Mouse (Mus musculus) brain, adult 2 months (tissue): ENCODE data around the gene Gm10959.

ENCODE experiments used
- DNase-seq: peaks from one replicate; pipeline ENCODE4 v3.0.0; 2011; ENCODE audit warnings: low read depth, low spot score

The Gm10959 gene

DNA sequence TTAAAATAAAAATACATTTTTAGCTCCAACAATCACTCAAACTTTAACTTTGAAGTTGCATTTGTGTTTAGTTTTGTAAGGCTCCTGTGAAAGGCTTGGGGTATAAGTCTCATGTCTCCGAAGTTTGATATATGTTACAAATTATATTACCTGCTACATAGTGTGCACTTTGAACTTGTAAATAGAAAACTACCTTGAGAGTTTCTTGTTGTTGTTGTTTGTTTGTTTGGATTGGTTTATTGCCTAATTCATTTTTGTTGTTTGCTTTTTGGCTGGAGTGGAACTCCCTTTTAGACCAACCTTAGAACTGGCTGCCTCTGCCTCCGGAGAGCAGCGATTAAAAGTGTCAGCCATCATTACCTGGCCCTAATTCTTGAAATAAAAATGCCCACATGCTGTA, 24.4 kb downstream of the Gm10959 start, which contains the start of gene Fabp2:
Gene Fabp2, plus strand, starts transcription at position 301 of the 400 bp plus-strand sequence.
- DNase-seq, result no peak

DNA sequence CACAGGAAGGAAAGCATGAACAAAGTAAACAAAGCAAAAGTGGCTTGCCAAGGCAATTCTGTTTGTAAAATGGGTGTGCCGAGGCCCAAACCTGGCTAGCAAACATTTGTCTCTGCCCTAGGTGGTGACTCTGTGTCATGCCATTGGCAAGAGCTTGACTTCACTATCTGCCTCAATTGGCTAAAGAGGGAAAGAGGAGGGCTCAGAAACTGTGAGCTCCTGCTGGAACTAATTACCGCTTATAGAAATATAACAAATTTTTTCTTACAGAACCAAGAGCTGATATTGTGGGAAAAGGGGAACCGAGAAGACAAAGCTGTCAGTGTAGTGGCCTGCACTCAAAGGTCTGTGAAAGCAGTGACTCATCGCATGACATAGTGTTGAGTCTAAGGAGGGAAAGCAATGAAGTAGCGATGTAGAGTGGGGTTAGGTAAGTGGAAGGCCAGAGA, 30.8 kb downstream of the Gm10959 start:
- DNase-seq, result no peak

DNA sequence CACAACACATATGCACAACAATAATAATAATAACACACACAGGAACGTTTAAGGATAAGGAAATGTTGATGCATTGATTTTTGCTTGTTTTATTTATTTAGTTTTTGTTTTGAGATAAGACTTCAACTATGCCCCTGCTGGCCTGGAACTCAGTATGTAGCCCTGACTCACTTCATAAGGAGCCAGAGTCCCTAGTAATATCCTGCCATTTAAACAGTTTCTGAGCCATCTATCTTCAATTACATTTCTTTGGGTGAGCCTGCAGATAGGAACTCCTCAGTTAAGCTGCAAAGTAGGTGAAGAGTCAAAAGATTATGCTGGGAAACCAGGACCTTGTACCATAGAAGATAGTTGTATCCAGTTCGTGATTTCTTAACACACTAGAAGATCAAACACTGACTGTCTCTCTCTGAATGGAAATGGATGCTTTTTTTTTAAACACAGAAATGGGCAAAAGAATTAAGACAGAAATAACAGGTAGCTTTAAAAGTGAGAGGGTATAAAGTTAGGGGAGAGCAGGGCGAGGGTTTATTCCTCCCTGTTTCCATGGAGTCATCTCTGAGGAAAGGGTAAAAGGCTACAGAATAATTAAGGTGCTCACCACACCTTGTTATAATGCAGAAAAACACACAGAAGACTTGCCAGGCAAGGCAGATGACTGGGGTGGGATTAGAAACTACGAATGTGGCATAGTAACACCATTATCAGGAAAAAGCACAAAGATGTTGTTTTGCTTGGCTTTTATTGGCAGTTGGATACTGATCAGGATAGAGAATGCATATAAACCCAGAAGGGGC, 31.5 kb downstream of the Gm10959 start:
- no peak for DNase-seq

DNA sequence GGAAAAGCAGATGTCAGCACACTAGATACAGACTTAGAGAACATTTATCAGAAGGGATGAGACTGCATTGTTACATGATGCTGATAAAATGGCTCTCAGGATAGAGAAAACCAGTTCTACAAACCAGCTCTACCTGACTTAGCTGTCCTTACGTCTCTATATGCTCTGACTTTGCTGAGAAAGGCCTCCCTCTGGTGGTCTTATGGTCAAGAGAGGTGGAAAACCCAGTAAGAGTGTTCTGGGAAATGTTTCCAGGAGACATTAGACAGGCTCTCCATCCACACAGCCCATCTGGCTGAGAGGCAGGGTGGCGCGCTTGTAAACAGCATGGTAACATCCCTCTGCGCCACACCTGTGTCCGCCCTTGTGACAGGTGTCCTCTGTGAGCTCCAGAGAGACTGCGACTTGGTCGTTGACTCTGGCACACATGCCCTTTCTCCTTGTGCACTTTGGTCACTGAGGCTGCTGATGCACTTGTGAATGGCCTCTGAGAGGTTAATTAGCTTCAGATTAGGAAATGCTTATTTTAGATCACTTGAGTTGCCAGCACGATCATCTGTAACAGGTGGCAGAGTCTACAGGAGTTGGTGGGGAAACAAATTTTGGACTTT, 40.4 kb downstream of the Gm10959 start:
- DNase-seq, result no peak

DNA sequence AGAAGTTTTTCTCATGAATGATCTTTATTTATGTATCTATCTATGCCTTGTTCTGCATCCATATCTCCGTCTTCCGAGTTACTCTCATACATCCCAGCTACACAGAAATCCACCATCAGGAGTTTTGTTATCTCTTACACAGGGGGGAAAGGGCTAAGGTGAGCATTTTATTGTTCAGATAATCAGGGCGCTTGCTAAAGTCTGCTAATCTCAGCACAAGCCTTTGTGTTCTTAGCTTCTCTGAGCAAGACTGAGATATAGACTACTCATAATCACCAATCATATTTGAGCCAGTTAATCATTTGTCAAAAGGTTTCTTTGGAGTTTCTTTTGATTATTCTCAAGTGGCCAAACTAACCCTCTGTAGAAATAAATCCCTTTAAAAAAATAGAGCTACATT, 41.6 kb downstream of the Gm10959 start:
- DNase-seq, result no peak

DNA sequence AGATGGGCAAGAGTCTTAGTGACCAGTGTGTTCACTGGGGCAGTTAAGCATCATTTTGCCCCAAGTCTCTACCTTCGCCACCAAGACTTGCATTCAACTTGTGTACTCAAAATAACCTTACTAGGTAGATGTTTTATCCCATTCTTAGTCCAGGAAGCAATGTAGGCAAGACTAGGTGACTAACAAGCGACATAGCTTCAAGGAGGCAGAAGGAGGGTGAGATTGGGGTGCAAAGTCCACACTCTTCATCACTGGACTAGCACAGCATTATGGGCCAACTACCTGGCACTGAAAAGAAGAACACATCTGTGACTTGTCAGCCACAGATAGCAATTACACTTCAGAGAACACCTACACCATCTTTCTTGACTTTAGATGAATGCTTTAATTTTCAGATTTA, 42.3 kb downstream of the Gm10959 start:
- no peak for DNase-seq

DNA sequence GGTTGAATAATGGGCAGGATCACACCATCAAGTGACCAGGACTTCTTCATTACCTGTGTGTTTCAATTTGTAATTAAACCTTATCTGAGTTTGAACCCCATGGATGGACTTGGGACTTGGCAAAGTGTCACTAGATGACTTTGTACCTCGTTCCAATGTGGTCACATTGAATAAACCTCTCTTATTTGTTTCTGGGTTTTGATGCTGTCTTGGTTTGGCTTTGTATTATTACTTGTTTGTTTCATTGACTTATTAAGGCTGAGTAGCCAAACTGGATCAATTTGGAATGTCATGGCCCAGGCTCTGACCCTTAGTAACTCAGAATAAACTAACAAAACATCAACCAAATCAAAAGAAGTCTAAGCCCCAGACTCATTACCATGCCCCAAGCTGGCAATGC, 47.6 kb downstream of the Gm10959 start:
- DNase-seq, result no peak

DNA sequence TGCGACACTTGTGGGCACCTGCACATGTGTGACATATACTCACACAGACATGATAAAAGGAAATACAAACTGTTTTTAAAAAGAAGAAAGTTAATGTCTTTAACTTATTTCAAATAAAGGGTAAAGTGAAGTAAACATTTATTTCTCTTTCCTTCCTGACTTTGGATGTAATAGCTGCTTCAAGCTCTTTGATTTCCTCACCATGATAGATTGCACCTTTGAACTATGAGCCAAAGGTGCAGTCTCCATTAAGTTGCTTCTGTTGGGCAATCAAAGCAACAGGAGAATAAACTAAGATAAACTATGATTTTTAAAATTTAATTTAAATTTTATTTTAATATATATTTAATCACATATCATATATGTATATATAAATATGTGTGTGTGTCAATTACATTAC, 50.9 kb downstream of the Gm10959 start:
- DNase-seq, result no peak

DNA sequence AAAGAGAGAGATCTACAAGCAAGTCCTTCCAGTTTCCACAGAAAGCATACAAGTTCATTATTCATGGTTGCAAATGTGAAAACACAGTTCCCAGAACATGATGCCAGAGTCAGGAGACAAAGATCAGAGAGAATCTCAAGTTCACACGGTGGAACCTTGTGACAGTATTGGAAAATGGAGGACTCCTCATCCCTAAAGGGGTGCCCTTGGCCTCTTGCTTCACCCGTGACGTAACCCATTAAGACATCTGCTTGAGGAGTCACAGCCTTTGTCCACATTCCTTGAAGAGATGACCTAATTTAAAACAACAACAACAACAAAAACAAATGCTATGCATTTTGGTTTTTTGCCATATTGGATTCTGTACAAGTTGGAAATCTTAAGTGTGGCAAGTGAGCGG, 54.1 kb downstream of the Gm10959 start:
- no peak for DNase-seq
